Mouse (Mus musculus) inflammation-experienced regulatory T-cells, adult 16 weeks (primary cell): ENCODE data around the gene Galnt5. TPM values are rescaled to one million over a fixed set of nuclear protein-coding genes. Genes with fewer than 3 reads are reported as not detected.

Experiments used
- polyA plus RNA-seq: library from polyadenylated mRNA; unstranded; fragments of 100-300 nt; shearing (Covaris generic); gene quantifications from one replicate; pipeline ENCODE4 v1.2.1, GENCODE M21; 2017

Gene Galnt5
- polyA plus RNA-seq = not detected

GRCm38 (mm10) chr2:57997752-57998430 lies at the start of gene Galnt5:
Galnt5 (plus strand) TSS chr2:57997884.

GRCm38 (mm10) chr2:58052821-58053581 lies 55.3 kb downstream of the Galnt5 start, which contains the start of gene Ermn:
Ermn (minus strand) TSS chr2:58052864.

Other genes starting within 250 kb of the Galnt5 start
- gene Ermn, start 55.0 kb downstream of the Galnt5 start, polyA plus RNA-seq = 0.07 TPM
- 501 TPM for gene Cytip, start 197.6 kb downstream of the Galnt5 start, polyA plus RNA-seq